Mouse (Mus musculus) kidney, adult 8-10 months (tissue): ENCODE measurements at regions not wholly inside any gene's neighbourhood (a gene's known extent, or its start where the extent isn't known, plus 50 kb on each side); places are given as distances from the start of the nearest gene placed in this dataset.

Source experiments
- DNase-seq, 2 experiments: peaks; one replicate each; pipeline ENCODE4 v3.0.0; 2022

GRCm38 (mm10) chr12:80017376-80017929 is 95.4 kb downstream of the Zfp36l1 start:
- DNase-seq: no peak

- DNase-seq: no peak
These were observed 96.9 kb downstream of the Zfp36l1 start for GRCm38 (mm10) chr12:80015938-80016337.

DNA sequence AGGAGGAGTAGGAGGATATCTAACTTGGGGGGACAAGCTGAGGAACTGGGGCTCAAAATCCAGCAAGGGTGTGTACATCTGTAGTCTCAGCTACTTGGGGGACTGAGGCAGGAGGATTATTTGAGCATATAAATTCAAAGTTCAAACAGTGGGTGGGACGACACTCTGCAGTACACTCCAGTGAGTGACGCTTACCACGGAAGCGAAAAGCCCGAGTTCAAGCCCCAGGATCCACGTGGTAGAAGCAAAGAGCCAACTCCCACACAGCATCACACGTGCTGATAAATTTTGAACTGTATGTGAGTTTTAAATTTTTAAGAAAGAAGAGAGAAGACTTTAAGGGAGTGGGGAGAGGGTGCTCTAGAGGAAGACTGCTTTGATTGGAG is 98.2 kb downstream of the Zfp36l1 start:
- DNase-seq: no peak

DNA sequence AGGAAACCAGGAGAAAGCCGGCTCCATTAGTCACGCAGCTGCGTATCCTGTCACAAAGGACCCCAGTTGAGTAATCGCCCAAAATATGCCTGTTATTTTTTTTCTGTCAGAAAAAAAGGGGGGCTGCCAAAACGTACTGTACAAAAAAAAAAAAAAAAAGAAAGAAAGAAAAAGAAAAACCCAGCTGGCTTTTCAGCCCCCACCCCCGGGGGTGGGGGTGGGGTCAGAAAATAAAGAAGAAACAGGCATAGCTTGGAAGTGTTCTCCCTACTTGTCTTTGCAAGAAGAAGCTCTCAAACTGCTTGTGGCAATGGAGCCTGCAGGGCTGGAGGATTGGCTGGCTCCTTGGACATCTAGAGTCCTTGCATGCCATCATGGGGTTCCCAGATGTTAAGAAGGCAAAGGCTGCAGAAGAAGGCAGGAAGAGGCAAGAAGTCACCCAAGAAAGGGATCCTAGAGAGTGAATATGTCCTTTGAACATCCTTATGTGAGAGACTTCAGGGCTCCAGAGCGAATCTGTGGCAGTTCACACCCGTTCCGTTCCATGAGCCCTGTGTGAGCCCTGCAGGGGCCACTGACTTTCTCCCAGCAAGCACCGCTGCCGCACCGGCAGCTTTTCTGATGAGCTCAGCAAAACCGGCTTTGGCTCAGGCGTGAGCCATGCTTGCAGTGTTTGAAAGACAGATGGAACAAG is 98.8 kb downstream of the Zfp36l1 start:
- peak; percentile 50 to 61 for DNase-seq

DNA sequence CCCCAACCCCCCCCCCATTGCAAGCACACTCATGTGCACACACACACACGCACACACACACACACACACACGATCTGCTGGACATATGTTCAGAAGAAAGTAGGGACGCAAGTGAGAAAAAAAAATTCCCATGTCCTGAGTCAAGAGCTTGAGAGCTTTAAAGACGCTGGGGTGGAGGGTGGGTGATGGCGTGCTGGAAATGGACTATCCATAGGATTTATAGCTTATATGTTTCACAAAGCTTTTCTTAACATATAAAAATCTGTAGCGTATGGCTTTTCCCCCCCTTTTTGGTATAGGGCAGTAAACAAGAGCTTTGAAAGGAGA is 99.3 kb downstream of the Zfp36l1 start:
- DNase-seq: no peak

DNA sequence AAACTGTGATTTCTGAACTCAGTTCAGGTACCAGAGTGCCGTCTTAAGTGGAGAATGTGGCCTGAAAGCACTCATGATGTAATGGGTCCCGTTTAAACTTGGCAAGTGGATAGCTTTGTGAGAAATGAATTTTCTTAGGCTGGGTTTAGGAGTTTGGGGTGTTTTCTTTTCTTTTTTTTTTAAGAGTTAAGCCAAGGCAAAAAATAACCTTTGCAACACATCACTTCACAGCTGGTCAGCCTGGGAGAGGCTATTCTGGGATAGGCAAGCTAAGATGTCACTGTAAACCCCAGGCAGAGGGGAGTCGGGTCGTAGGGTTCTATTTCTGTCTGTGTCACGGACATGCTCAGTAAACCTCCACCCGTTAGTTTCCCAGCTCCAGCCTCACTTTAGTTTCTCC is 100.9 kb downstream of the Zfp36l1 start:
- no peak for DNase-seq

DNA sequence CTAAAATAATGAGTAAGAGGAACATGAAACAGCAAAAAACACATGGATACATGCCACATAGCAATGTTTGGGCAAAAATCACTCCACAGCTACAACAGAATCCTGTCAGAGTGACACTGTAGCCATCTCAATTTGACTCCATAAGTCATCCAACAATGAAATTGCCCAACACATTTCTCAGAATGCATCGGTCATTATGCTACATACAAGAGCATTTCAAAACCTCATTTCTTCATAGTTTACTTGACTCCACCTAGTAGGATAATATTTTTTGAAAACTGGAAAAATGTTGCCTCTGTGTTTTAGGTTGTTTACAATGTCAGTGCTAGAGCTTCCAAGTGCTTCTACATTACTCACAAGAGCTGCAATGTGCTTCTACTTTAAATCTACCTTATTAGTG is 101.9 kb downstream of the Zfp36l1 start:
- DNase-seq: no peak

DNA sequence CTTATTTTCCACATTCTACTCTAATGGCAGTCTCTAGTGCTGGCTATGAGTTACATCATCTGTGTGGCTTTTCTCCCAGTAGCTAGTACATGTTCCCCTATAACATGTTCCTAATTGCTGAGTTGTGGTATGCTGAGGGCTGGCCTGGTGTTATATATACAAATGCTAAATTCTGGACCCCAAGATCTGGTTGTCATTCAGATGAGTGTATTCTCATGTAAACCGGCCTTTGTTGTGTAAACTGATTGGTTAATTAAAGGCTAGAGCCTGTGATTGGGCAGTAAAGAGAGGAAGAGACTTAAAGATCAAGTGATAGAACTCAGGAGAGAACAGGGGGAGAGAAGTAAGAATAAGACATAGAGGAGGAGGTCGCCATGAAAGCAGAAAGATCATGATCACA is 102.6 kb downstream of the Zfp36l1 start:
- DNase-seq: no peak

GRCm38 (mm10) chr12:80007849-80008248 is 105.0 kb downstream of the Zfp36l1 start:
- DNase-seq: no peak

DNA sequence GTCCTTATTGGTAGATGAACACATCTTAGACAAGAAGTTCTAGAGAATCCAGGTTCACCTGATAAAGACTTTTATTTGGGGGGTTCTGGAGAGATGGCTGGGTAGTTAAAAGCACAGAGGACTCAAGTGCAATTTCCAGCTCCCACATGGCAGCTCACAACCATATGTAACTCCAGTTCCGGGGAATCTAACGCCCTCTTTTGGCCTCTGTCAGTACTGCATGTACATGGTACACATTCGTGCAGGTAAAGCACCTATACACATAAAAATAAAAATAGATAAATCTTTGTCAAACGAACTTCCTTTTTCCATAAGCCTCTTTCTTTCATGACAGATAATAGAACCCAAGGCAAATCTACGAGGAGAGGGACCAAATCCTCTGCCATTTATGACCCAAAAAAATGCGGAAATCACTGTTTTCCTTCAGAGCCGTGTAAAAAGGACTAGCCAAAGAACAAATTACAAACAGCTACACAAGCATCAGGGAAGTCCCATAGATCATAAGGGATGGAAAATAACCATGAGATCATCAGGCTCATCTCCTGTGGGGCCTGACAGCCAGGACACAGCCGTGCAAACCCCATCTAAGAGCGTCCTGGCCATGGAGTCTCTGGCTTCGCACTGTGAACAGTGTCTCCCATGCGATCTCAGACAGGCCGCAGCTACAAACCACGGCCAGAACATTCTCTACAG is 107.4 kb downstream of the Zfp36l1 start:
- DNase-seq: no peak

DNA sequence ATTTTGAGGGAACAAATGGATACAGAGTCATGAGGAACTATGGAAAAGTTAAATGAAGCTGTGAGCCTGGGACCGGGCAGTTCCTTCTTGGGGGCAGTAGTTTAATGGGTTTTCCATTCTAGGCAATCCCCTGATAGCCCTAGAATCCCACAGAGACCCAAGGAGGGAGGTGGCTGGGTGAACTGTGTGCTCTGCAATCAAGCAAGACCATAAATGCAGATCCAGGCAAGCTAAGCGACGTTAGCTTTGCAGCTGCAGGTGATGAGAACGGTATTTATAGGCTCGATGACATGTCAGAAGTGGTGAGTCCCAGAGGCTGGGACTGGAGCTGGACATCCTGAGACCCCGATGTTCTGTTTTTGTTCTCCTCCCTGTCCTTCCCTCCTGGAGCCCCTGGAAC is 108.2 kb downstream of the Zfp36l1 start:
- DNase-seq: no peak

GRCm38 (mm10) chr12:80003486-80003885 is 109.3 kb downstream of the Zfp36l1 start:
- no peak for DNase-seq

GRCm38 (mm10) chr12:80002474-80003125 is 110.2 kb downstream of the Zfp36l1 start:
- DNase-seq: no peak

DNA sequence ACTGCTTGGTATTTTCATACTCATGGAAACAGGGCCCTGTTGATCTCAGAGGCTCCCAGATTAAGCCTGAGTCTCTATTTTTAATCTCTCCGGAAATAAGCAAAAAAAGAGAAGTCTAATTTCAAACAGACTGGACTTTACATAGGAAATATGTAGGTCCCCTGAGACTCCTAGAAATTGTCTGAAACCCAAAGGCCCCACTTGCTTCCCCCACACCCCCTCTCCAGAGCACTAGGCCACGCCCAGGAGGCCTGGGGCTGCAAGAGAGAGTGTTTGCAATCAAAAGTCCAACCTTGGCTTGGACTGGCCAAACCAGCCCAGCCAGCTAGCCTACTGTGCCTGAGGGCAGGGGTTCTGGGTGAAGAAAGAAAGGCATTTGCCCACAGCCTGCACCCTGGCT is 111.0 kb downstream of the Zfp36l1 start:
- DNase-seq: peak; percentile 61 to 78

DNA sequence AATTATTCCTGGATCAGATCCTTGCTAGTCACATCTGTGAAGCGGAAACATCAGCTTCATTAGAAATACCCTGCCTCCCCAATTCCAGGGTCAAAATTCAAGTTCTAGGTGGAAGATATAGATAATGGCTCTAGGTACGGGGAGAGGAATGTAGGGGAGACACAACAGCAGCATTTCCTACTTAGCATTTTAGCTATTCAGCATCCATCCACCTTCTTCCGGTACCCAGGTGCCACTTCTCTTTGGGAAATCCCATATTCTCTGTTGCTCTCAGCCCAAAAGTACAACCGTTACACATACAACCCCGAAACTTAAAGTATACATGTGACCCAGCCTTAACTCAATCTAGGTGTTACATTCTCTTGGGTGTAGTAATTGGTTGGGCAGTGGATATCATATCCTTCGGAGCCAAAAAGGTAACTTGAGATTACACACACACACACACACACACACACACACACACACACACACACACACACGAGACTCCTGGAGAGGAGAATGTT is 112.9 kb downstream of the Zfp36l1 start:
- no peak for DNase-seq

DNA sequence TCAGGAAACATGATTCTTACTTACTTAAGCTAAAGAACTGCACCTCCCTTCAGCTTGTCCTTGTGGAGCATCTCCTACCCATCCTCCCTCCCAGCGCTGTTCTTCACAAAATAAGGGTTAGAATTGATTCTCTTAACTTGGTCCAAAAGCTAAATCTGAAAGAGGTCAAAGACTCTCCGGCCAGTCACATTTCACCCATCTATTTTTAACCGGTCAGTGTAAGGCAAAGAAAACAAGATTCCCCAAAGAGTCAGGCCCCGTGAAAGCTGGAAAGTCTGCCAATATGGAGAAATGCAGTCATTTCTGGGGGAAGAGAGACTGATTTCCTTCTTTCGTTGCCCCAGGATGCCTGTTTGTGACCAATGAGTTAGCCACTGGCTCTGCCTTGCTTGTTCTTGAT is 114.0 kb downstream of the Zfp36l1 start:
- DNase-seq: no peak

- DNase-seq: no peak
These were observed 114.5 kb downstream of the Zfp36l1 start for GRCm38 (mm10) chr12:79998339-79998738.

GRCm38 (mm10) chr12:79997201-79997600 is 115.6 kb downstream of the Zfp36l1 start:
- no peak for DNase-seq

- DNase-seq: no peak
These were observed 117.2 kb downstream of the Zfp36l1 start for GRCm38 (mm10) chr12:79995521-79996094.

- DNase-seq: no peak
These were observed 118.8 kb downstream of the Zfp36l1 start for GRCm38 (mm10) chr12:79993821-79994571.

GRCm38 (mm10) chr12:79991279-79991678 is 121.5 kb downstream of the Zfp36l1 start:
- DNase-seq: no peak

GRCm38 (mm10) chr12:79990751-79991150 is 122.1 kb downstream of the Zfp36l1 start:
- DNase-seq: no peak
